Mouse (Mus musculus) right cerebral cortex, postnatal 4 days (tissue): ENCODE data around the gene Drc1.
A peak's percentile ranks its signal among the peaks of the same experiment; 100 is the strongest.

ENCODE experiments used
- DNase-seq: peaks from one replicate; pipeline ENCODE4 v3.0.0-alpha.2; 2022

Gene Drc1

GRCm38 (mm10) chr5:30281291-30281732 lies at the start of gene Drc1:
Gene Drc1 (plus strand): TSS chr5:30281388.
- peak; percentile 68 for DNase-seq

DNA sequence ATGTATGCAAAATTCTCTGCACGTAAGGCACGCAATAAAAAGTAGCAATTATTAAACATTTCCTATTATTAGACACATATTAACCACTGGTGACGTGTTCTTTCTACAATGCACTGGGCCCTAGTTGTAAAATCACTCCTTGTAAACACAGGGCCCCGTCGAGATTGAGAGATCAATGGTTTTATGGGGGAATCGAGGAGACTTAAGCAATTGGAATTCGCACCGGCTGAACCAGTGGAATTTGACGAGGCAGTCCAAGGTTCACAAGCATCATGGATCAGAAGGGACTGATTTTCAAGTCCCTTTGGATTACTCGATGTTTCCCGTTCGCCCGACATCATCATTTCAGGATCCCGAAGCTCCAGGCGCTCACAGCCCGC lies 49.3 kb upstream of the Drc1 start:
- no peak for DNase-seq

DNA sequence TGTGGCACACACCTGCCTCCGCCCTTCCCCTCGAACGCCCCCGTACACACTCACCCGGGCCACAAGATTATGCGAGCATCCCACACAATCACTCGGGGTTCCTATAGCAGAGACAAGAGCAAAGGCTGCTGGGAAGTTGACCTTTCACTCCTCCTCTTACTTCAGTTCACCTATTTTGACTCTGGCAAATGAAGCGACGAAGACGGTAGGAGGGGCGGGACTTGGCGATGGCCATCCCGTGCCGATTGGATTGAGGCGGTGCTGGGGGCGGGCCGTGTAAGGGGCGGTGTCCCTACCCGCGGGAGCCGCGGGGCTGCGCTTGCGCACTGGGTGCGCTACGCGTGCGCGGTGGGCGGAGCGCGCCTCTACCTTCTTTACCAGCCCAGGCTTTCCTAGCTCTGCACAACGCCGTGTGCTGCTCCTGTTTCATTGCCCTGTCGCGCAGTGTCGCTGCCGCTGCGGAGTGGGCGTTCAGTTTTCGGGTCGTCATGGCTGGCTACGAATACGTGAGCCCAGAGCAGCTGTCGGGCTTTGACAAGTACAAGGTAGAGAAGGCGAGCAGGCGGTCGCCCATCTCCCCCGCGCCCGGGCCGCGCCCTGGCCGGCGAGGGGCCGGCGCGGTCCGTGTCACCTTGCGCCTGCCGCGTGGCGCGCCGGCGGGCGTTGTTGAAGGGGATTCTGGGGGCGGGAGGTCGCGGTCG lies 48.8 kb upstream of the Drc1 start, which contains the start of gene Selenoi:
TSS of gene Selenoi (plus strand) at position 311 of the 701 bp plus-strand sequence.
- DNase-seq, result peak; percentile 97

DNA sequence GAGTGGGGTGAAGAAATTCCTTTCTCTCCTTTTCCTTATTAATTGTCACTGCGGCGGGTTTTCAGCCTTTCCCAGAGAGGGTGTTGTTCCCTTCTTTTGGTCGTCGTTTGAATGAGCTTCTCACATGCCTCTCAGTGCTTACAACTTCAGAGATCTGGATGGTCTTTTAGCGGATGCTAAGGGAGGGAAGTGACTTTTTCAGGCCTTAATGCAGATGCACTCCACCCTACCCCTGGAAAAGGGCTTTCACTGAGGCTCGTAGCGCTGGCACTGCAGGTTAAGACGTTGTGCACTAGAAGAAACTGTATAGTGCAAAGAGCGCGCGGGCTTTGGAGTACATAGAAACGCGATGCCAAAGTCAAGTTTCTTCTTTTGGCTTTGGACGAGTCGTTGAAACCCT lies 48.1 kb upstream of the Drc1 start:
- DNase-seq, result peak; percentile 11

DNA sequence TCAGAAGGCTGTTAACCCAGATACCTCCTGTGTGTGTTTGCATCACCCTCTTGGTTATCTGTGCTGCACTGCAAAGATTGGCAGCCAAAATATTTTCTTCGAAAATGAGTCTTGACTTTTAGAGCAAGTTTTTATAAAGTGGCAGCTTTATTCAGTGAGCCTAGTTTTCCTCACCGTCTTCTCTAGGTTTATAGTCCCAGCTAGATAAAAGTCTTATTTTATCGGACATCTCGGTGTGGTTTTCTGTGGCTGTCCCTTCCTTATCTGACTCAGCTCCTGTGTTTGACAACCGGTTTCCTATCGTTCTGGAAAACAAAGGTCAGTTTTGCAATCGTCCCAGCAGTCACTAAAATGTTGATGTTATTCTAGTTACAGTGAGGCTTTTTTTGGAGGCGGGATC lies 47.2 kb upstream of the Drc1 start:
- DNase-seq, result no peak

- no peak for DNase-seq
Observed at GRCm38 (mm10) chr5:30235641-30236126, 45.5 kb upstream of the Drc1 start.

DNA sequence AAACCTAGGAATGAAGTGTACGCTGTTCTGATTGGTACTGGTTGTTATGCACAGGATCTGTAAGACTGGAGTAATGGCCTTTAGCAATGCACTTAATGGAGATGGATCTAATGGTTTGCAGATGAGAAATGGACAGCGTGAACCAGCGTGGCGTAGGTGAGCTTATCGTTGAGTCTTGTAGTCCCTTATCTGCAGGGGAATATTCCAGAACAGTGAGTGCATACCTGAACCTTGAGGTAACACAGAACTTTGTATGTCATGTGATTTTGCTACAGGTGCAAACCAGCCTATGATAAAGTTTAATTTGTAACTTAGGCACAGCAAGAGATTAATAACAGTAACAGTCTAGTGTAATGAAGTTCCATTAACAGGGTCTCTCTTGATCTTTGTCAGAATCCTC lies 42.7 kb upstream of the Drc1 start:
- DNase-seq, result no peak

DNA sequence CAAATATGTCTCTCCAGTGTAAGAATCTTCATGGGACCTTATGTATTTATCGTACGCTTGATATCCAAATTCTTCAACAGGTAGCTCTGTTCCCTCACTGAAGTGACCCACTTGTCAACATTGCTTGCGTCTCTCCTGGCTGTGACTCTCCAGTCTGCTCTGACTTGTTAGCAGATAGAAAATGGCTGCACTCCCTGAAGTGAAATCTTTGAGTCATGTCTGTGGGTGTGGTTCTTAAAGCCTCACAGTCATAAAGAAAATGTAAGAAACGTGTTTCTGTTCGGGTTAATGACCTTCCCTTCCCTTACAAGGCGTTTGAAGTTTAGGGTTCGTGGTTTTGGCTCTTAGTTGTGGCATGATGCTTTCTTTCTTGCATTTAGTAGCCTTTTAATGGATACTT lies 40.6 kb upstream of the Drc1 start:
- no peak for DNase-seq

DNA sequence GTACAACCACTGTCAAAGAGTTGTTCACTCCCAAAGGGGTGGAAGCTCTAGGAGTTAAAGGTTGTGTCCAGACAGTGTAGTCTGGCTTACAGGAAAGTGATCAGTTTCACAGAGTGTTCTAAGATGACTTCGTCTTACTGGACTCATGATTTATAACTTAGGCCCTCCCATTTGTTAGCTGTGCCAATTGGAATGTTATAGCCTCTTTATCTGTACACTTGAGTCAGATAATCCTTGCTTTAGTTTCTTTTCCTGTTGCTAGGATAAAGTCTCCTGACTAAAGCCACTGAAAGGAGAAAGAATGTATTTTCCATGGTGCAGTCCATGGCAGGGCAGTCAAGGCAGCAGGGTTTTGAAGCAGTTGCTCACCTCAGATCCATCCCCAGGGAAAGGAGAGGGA lies 38.8 kb upstream of the Drc1 start:
- no peak for DNase-seq

- DNase-seq, result no peak
Observed at GRCm38 (mm10) chr5:30243741-30244140, 37.4 kb upstream of the Drc1 start.

GRCm38 (mm10) chr5:30245861-30246416 lies 35.2 kb upstream of the Drc1 start:
- DNase-seq, result no peak

- no peak for DNase-seq
Observed at GRCm38 (mm10) chr5:30247666-30248065, 33.5 kb upstream of the Drc1 start.

GRCm38 (mm10) chr5:30255567-30256354 lies 25.4 kb upstream of the Drc1 start:
- no peak for DNase-seq

- DNase-seq, result no peak
Observed at GRCm38 (mm10) chr5:30258776-30259175, 22.4 kb upstream of the Drc1 start.

GRCm38 (mm10) chr5:30270571-30271190 lies 10.5 kb upstream of the Drc1 start:
- peak; percentile 16 for DNase-seq

GRCm38 (mm10) chr5:30271599-30272281 lies 9.4 kb upstream of the Drc1 start:
- DNase-seq, result no peak

GRCm38 (mm10) chr5:30276361-30276760 lies 4.8 kb upstream of the Drc1 start:
- DNase-seq, result no peak

- DNase-seq, result no peak
Observed at GRCm38 (mm10) chr5:30278952-30279351, 2.2 kb upstream of the Drc1 start.

GRCm38 (mm10) chr5:30279446-30279845 lies 1.7 kb upstream of the Drc1 start:
- no peak for DNase-seq

- DNase-seq, result no peak
Observed at GRCm38 (mm10) chr5:30280864-30281263, 324 bp upstream of the Drc1 start.

- DNase-seq, result no peak
Observed at GRCm38 (mm10) chr5:30285944-30286799, 5.0 kb downstream of the Drc1 start.
